Mouse (Mus musculus) kidney, embryonic 14.5 days (tissue): ENCODE measurements around the gene Naa30. TPM values are rescaled to one million over a fixed set of nuclear protein-coding genes. Genes with fewer than 3 reads are reported as not detected.

Source experiments
- polyA plus RNA-seq: library from polyadenylated mRNA; unstranded; fragments of >200 nt; fragmentation: Nextera tagmentation; extraction: Ambion mirVana; gene quantifications from 2 replicates; pipeline ENCODE4 v1.2.1, GENCODE M21; 2014

Naa30 gene
- polyA plus RNA-seq, 1 experiment from 2014 or later: 16.1 TPM

Other genes with a start within 250 kb of the Naa30 start
- 24.3 and 30.4 TPM in 2 replicates for gene Ap5m1, start 106.1 kb upstream of the Naa30 start, polyA plus RNA-seq
- gene Exoc5, start 105.6 kb upstream of the Naa30 start, polyA plus RNA-seq: 29.8 and 58.9 TPM in 2 replicates
- 81.9 and 89.6 TPM in 2 replicates for gene ccdc198, start 73.2 kb downstream of the Naa30 start, polyA plus RNA-seq